Mouse (Mus musculus): ENCODE data around the gene Tmem255b.

DNA sequence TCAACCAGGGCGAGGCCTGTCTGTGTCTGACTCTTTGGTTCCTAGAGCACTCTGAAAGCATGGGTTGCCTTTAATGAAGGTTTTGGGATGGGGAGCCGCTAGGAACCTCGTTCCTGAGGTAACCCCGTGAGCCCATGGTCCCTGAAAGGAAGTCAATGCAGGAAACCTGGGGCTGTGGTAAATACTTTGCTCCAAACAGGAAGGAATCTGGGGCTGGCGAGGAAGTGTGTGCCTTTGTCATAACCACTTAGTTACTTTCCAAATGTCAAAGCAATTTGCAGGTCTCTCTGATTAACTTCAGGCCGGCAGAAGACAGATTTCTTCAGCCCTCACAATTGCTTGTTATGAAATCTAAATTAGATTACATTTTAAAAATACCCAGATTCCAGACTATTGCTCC lies 7.6 kb upstream of the Tmem255b start:
- no peak for TF ChIP-seq ZNF384 (IDR thresholded peaks at IDR 0.05; ENCODE audit: low read depth, low read length)
- no peak for TF ChIP-seq ZC3H11A (IDR thresholded peaks at IDR 0.05; ENCODE audit: borderline replicate concordance, low read depth, low read length)
- TF ChIP-seq CHD2 (IDR thresholded peaks at IDR 0.05; ENCODE audit: low read depth, low read length): no peak
- TF ChIP-seq MAFK (IDR thresholded peaks at IDR 0.05; ENCODE audit: insufficient read depth, low read depth, low read length): no peak
- TF ChIP-seq HCFC1 (IDR thresholded peaks at IDR 0.05; ENCODE audit: borderline replicate concordance, insufficient read depth, low read length): no peak

All from ES-E14 (cell line).